Mouse (Mus musculus) neural tube, embryonic 13.5 days (tissue): ENCODE measurements at regions not wholly inside any gene's neighbourhood (a gene's known extent, or its start where the extent isn't known, plus 50 kb on each side); places are given as distances from the start of the nearest gene placed in this dataset.

Experiments used
- ATAC-seq: fragments of 200-750 bp; cut with Nextera tagmentation; 2 replicates; pipeline ENCODE4 v1.8.0; 2017; ENCODE audit warnings: low read depth, mild to moderate bottlenecking, moderate TSS enrichment, moderate library complexity
- H3K27ac ChIP-seq: fragments of 300-500 bp; sonication (generic); replicated peaks from 2 replicates; pipeline ENCODE4 v1.5.1; 2015; ENCODE audit warnings: moderate library complexity, mild to moderate bottlenecking, inconsistent platforms
- H3K27me3 ChIP-seq: fragments of 300-500 bp; sonication (generic); 2 replicates; pipeline ENCODE4 v1.6.1; 2015; ENCODE audit warnings: mild to moderate bottlenecking, inconsistent platforms
- H3K36me3 ChIP-seq: fragments of 300-500 bp; sonication (generic); 2 replicates; pipeline ENCODE4 v1.6.1; 2015; ENCODE audit warnings: mild to moderate bottlenecking, inconsistent platforms
- H3K4me1 ChIP-seq: fragments of 300-500 bp; sonication (generic); replicated peaks from 2 replicates; pipeline ENCODE4 v1.6.1; 2015; ENCODE audit warnings: inconsistent platforms
- H3K4me2 ChIP-seq: fragments of 300-500 bp; sonication (generic); 2 replicates; pipeline ENCODE4 v1.6.1; 2015; ENCODE audit warnings: inconsistent platforms, mild to moderate bottlenecking, moderate library complexity
- H3K4me3 ChIP-seq: fragments of 300-500 bp; sonication (generic); 2 replicates; pipeline ENCODE4 v1.5.1; 2015; ENCODE audit warnings: mild to moderate bottlenecking, inconsistent platforms
- H3K9ac ChIP-seq: fragments of 300-500 bp; sonication (generic); 2 replicates; pipeline ENCODE4 v1.6.1; 2015; ENCODE audit warnings: moderate library complexity, mild to moderate bottlenecking, inconsistent platforms
- H3K9me3 ChIP-seq: fragments of 300-500 bp; sonication (generic); 2 replicates; pipeline ENCODE4 v1.6.1; 2016; ENCODE audit warnings: inconsistent platforms
- WGBS: fragments of 180-500 bp; shearing (Covaris S2); methylation state at CpG from one replicate; pipeline ENCODE4 v1.1.7; 2015; 5-methylcytosine and 5-hydroxymethylcytosine counted together

GRCm38 (mm10) chr14:95424302-95424701, 456.8 kb upstream of the 4921530L21Rik start:
- Histone ChIP-seq H3K27me3 (no peaks in the 10 kb centered on the region), H3K9me3 (no peaks in the 10 kb centered on the region), H3K4me2 (no peak overlapping the region), H3K27ac (no peak overlapping the region), H3K4me1 (no peaks in the 10 kb centered on the region), H3K4me3 (no peak overlapping the region), H3K36me3 (no peaks in the 10 kb centered on the region), H3K9ac (no peak overlapping the region)
- ATAC-seq = no peak
- WGBS = 86% methylated on average over 5 of the region's 5 CpGs

- no peaks in the 10 kb centered on the region for H3K9me3 ChIP-seq
Measured at GRCm38 (mm10) chr14:95434250-95434649, 446.8 kb upstream of the 4921530L21Rik start.

More at GRCm38 (mm10) chr14:95434250-95434649, 446.8 kb upstream of the 4921530L21Rik start:
- peak; percentile 74; the same call in 1 of the 2 replicates for ATAC-seq
- no peak overlapping the region for H3K9ac ChIP-seq
- H3K4me1 ChIP-seq = no peaks in the 10 kb centered on the region
- H3K27me3 ChIP-seq = no peaks in the 10 kb centered on the region
- H3K36me3 ChIP-seq = no peaks in the 10 kb centered on the region
- no peak overlapping the region for H3K27ac ChIP-seq
- no peak overlapping the region for H3K4me3 ChIP-seq
- no peak overlapping the region for H3K4me2 ChIP-seq
- 33% methylated on average over 1 of the region's 1 CpGs for WGBS
